Mouse (Mus musculus) cortical plate, adult 2 months (tissue): ENCODE measurements around the gene Glcci1.

Experiments
- CTCF ChIP-seq: fragments of 200-500 bp; IDR thresholded peaks from 2 replicates; pipeline ENCODE4 v1.5.1; 2011; ENCODE audit warnings: mild to moderate bottlenecking, control low read depth, low read length; ENCODE audit not compliant: insufficient read depth; ENCODE audit errors: extremely low read depth
- POLR2A ChIP-seq: fragments of 200-500 bp; IDR thresholded peaks from 2 replicates; pipeline ENCODE4 v1.6.1; 2011; ENCODE audit warnings: mild to moderate bottlenecking, low read length, control low read depth; ENCODE audit not compliant: insufficient read depth; ENCODE audit errors: extremely low read depth

DNA sequence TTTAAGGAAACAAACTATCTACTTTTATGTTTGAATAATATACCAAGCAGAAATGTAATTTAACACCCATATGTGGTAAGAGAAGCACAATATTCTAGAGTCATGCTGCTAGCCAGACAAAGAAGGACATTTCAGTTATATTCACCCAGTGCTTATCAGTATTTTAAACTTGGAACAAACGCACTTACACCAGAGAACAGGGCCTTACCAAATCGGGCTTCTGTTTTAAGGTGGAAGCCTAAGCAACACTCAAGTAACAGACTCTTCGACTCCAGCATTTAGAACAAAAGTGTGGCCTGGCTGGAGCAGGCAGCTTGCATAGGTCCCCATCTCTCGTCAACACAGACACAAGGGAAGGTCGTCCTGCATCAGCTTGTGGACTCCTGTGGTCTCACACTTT is 21.2 kb upstream of the Glcci1 start:
- TF ChIP-seq CTCF (no peak), POLR2A (no peak)
